In genomic region chr4:8413307-8413706, GRCm38 (mm10) we compare ENCODE assay signal across 20 mouse cellular contexts.
DNase-seq lines count a peak whose midpoint lies in the region; TF ChIP-seq lines count a peak whose summit lies in the region.
"Had no signal": no experiment of that assay in that cellular context is flagged by ENCODE, and none has a peak within 500 bp of the region (broad histone marks: within the 10 kb centered on the region; RNA-seq: fewer than 3 reads in every experiment).

No protein-coding gene starts in this region.

- no peak for TF ChIP-seq CTCF in C2C12 (IDR thresholded peaks at IDR 0.05; ENCODE audit: control insufficient read depth, insufficient read depth, insufficient read length)

- no peaks in the 10 kb centered on the region for H3K36me3 ChIP-seq in C2C12 (ENCODE audit: control insufficient read depth, insufficient read depth)
- H3K36me3 ChIP-seq: embryonic facial prominence, embryonic 10.5 days; embryonic facial prominence, embryonic 12.5 days; forebrain, embryonic 15.5 days; G1E had no signal

- no peak overlapping the region for H3K4me3 ChIP-seq in C2C12 (ENCODE audit: insufficient read depth, poor library complexity, severe bottlenecking)
- H3K4me3 ChIP-seq: embryonic facial prominence, embryonic 10.5 days; embryonic facial prominence, embryonic 12.5 days; forebrain, embryonic 13.5 days; forebrain, embryonic 15.5 days had no signal

- H3K79me3 ChIP-seq in C2C12 (ENCODE audit: low read depth): no peaks in the 10 kb centered on the region

- H3K27me3 ChIP-seq in C2C12 (ENCODE audit: control insufficient read depth, insufficient read depth, insufficient read length): no peaks in the 10 kb centered on the region
- H3K27me3 ChIP-seq: embryonic facial prominence, embryonic 12.5 days; forebrain, embryonic 13.5 days; forebrain, embryonic 15.5 days had no signal

- no peaks in the 10 kb centered on the region for H3K79me2 ChIP-seq in C2C12 (ENCODE audit: control insufficient read depth, insufficient read depth)

- H3ac ChIP-seq in C2C12 (ENCODE audit: control insufficient read depth, insufficient read length, low read depth): no peak overlapping the region

- DNase-seq in Muller cell, postnatal 12 days (ENCODE audit: inconsistent ontology term): peak; percentile 92
- no peak for DNase-seq in heart, adult 18-20 months
- no peak for DNase-seq in spleen, postnatal 14 days (ENCODE audit: low spot score in 2 of 2)
- no peak for DNase-seq in thymus, adult 18-20 months
- DNase-seq: adrenal gland, adult 2 months; adrenal gland, postnatal 14 days; adrenal gland, postnatal 36 days; B cell, adult 2 months; cerebellum, adult 11-12 months; cerebellum, adult 2 months; cerebellum, adult 9-10 months; cerebellum, postnatal 10 days; cerebellum, postnatal 25 days; forebrain, postnatal 0 days had no signal

TF ChIP-seq in C2C12, 6 proteins besides CTCF, POLR2A, EP300 and RAD21:
- no peak for TF ChIP-seq MAX (IDR thresholded peaks at IDR 0.05)
- peak; percentile 41 for TF ChIP-seq CEBPB (IDR thresholded peaks at IDR 0.05; ENCODE audit: low read depth)
- TF ChIP-seq FOSL1 (IDR thresholded peaks at IDR 0.05; ENCODE audit: insufficient read depth, low read length, poor library complexity, severe bottlenecking): no peak
TF ChIP-seq in C2C12: peak in this region for 1.
